Mouse (Mus musculus) midbrain, postnatal 0 days (tissue): ENCODE results near the gene Serpinb6a. TPM values are rescaled to one million over a fixed set of nuclear protein-coding genes. Genes with fewer than 3 reads are reported as not detected.

Source experiments
- ATAC-seq: fragments of 200-750 bp; cut with Nextera tagmentation; 2 replicates; pipeline ENCODE4 v1.8.0; 2017; ENCODE audit warnings: moderate number of reproducible peaks, mild to moderate bottlenecking, moderate TSS enrichment, moderate library complexity; ENCODE audit not compliant: low FRiP score
- DNase-seq: peaks from one replicate; pipeline ENCODE4 v3.0.0-alpha.2; 2015; ENCODE audit warnings: low spot score
- H3K27ac ChIP-seq: fragments of 300-500 bp; sonication (generic); 2 replicates; pipeline ENCODE4 v1.5.1; 2014; ENCODE audit warnings: low read depth, mild to moderate bottlenecking, low read length, mixed read lengths
- H3K27me3 ChIP-seq: fragments of 300-500 bp; sonication (generic); 2 replicates; pipeline ENCODE4 v1.6.1; 2014; ENCODE audit warnings: low read length, control low read depth, mixed read lengths; ENCODE audit not compliant: insufficient read depth
- H3K36me3 ChIP-seq: fragments of 300-500 bp; sonication (generic); 2 replicates; pipeline ENCODE4 v1.6.1; 2014; ENCODE audit warnings: low read length, control low read depth, mixed read lengths; ENCODE audit not compliant: insufficient read depth
- H3K4me1 ChIP-seq: fragments of 300-500 bp; sonication (generic); 2 replicates; pipeline ENCODE4 v1.6.1; 2014; ENCODE audit warnings: mild to moderate bottlenecking, control low read depth, antibody characterized with exemption, low read length, mixed read lengths; ENCODE audit not compliant: insufficient read depth
- H3K4me2 ChIP-seq: fragments of 300-500 bp; sonication (generic); 2 replicates; pipeline ENCODE4 v1.6.1; 2014; ENCODE audit warnings: low read depth, mild to moderate bottlenecking, low read length, mixed read lengths; ENCODE audit not compliant: poor library complexity, severe bottlenecking
- H3K4me3 ChIP-seq: fragments of 300-500 bp; sonication (generic); 2 replicates; pipeline ENCODE4 v1.5.1; 2014; ENCODE audit warnings: low read depth, mild to moderate bottlenecking, low read length, moderate library complexity
- H3K9ac ChIP-seq: fragments of 300-500 bp; sonication (generic); replicated peaks from 2 replicates; pipeline ENCODE4 v1.6.1; 2014; ENCODE audit warnings: mild to moderate bottlenecking, low read length, moderate library complexity, mixed read lengths; ENCODE audit not compliant: poor library complexity, severe bottlenecking
- H3K9me3 ChIP-seq: fragments of 300-500 bp; sonication (generic); 2 replicates; pipeline ENCODE4 v1.6.1; 2016; ENCODE audit warnings: low read length, control low read depth
- CTCF ChIP-seq: IDR thresholded peaks from 2 replicates; pipeline ENCODE4 v1.5.1; 2016; ENCODE audit warnings: antibody characterized with exemption, mild to moderate bottlenecking
- WGBS: fragments of 180-500 bp; shearing (Covaris S2); extraction: QIAGEN DNeasy Blood & Tissue Kit; methylation state at CpG from one replicate; pipeline ENCODE4 v1.1.7; 2014; 5-methylcytosine and 5-hydroxymethylcytosine counted together
- polyA plus RNA-seq: library from polyadenylated mRNA; unstranded; fragments of >200 nt; fragmentation: Nextera tagmentation; extraction: Ambion mirVana; gene quantifications from 2 replicates; pipeline ENCODE4 v1.2.1, GENCODE M21; 2015
- total RNA-seq: library from RNA; depleted of rRNA; stranded (reverse); fragments of >200 nt; gene quantifications from 2 replicates; pipeline ENCODE4 v1.2.3, GENCODE M21; 2014

Serpinb6a gene
- total and polyA plus RNA-seq, 2 experiments from 2014 or later: 38.7 to 49.7 TPM

DNA sequence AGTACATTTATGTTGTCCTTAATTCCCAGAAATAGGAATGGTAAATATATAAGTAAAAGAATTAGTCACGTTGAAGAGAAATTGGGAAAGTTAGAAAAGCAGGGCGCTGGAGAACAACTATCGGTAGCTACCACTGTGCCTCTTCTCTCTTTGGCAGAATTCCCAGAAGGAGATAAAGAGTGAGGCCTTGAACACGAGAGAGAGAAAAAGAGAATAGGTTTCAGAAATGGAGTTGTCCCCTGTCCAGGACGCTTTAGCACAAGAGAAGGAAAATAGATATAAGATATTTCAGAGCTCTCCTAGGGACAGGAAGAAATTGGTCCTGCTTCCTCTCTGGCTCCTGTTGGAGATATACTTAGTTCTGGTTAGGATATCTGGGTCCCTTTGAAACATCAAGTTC lies 65.4 kb downstream of the Serpinb6a start:
- Histone ChIP-seq H3K4me3 (no peak overlapping the region), H3K9ac (no peak overlapping the region), H3K4me1 (no peaks in the 10 kb centered on the region), H3K27ac (no peak overlapping the region), H3K9me3 (no peaks in the 10 kb centered on the region), H3K36me3 (no peaks in the 10 kb centered on the region), H3K27me3 (no peaks in the 10 kb centered on the region), H3K4me2 (no peak overlapping the region)
- 65% methylated on average over 5 of the region's 5 CpGs for WGBS
- no peak for TF ChIP-seq CTCF
- no peak for ATAC-seq
- no peak for DNase-seq

DNA sequence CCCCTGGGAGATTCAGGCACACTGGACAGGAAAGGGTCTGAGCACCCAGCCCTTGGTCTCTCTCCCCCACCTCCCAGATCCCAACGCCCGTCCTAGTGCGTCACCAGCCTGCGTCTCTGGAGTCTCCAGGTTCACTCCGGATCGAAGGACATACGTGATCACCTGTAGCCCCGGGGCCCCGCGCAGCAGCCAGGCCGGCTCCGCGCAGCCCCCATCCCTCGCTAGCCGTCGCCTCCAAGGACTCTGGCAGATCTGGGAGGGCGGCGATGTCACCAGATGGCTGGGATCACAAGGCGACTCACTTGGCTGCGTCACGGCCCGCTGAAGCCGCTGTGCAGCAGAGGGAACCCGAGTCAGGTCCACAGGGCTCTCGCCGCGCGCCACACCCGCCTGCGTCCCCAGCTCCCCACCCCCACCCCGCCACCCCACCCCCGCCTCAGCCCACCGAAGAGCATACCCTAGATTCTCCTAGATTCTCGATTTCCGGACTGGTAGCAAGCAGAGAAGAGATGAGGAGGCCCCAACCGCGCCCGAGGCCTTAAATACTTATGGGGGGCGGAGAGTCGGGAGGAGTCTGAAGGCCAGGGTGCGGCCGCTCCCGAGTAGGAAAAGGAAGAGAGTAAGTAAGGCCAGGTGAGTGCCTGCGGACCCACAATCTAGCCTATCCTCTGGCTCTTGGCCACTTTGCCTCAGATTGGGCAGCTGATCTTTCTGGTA lies 67.0 kb downstream of the Serpinb6a start:
- Histone ChIP-seq H3K9ac (peak overlapping the region; percentile 89), H3K36me3 (no peaks in the 10 kb centered on the region), H3K4me3 (peak overlapping the region; percentile 68), H3K9me3 (no peaks in the 10 kb centered on the region), H3K4me1 (no peaks in the 10 kb centered on the region), H3K27me3 (no peaks in the 10 kb centered on the region), H3K4me2 (peak overlapping the region; percentile 85), H3K27ac (peak overlapping the region; percentile 26; the same call in 1 of the 2 replicates)
- DNase-seq: peak; percentile 41
- 1% methylated on average over 44 of the region's 44 CpGs for WGBS
- peak; percentile 91 for ATAC-seq
- TF ChIP-seq CTCF: no peak

DNA sequence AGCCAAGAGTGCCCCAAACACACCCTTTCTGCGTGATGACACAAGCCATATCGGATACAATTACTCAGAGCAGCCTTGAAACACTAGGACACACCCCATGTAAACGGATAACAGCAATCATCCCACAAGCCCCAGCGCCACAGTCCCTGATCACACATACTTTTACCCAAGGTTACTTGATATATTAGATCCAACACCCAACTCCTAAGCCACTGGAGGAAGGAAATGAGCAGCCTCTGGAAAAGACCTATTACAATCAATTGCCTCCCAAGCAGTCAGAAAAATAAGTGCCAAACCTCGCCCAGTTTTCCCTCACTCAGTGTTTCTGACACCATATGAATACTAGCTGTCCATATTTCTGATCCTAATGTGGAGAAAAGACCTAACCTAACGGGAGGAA lies 67.9 kb downstream of the Serpinb6a start:
- no peak for DNase-seq
- WGBS: 75% methylated on average over 6 of the region's 6 CpGs

DNA sequence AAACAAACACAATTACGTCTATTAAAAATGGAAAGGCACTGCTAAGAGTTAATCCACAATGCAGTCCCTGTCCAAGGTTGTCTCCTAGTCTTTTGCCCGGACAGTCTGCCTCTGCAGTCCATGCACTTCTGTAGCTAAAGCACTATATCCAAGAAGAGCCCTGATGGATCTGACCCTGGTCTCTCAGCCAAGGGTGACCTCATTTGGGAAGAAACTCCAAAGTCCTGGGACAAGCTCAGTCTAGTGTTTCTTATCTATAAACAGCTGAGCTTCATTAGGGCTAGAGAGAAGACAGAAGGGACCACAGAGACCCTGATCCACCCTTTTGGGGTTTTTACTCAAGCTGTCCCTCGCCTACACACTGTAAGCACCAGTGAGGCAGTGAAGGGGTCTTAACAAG lies 71.7 kb downstream of the Serpinb6a start:
- 91% methylated on average over 3 of the region's 3 CpGs for WGBS

More for the DNA sequence above, 67.9 kb downstream of the Serpinb6a start:
- peak overlapping the region; percentile 68 for H3K4me3 ChIP-seq
- H3K4me1 ChIP-seq: no peaks in the 10 kb centered on the region
- peak overlapping the region; percentile 85 for H3K4me2 ChIP-seq
- no peak overlapping the region for H3K27ac ChIP-seq
- no peak for ATAC-seq
- no peak for TF ChIP-seq CTCF
- no peak overlapping the region for H3K9ac ChIP-seq
- H3K27me3 ChIP-seq: no peaks in the 10 kb centered on the region
- peaks cover 6% of the 10 kb centered on the region; the same call in 1 of the 2 replicates for H3K36me3 ChIP-seq
- H3K9me3 ChIP-seq: no peaks in the 10 kb centered on the region

DNA sequence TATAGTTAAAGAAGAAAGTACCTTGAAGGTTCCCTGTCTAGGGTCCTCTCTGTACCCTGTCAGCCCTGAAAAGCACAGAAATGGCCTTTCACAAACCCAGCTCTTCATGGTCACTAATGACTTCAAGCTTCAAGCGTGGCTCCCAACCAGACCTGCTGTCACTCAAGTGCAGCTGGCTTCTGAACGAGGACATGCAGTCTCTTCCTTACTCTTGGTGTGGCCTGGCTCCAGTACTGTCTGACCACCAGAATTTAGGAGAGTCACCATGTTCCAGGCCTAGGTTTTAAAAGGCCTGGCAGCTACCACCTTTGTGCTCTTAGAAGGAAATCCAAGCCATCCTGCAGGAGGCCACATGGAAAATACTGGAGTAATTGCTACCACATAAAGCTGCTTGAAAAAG lies 72.3 kb downstream of the Serpinb6a start:
- H3K27me3 ChIP-seq: no peaks in the 10 kb centered on the region
- H3K9ac ChIP-seq: no peak overlapping the region
- no peak for TF ChIP-seq CTCF
- no peak overlapping the region for H3K27ac ChIP-seq
- H3K4me2 ChIP-seq: no peak overlapping the region
- H3K9me3 ChIP-seq: no peaks in the 10 kb centered on the region
- peaks cover 6% of the 10 kb centered on the region; the same call in 1 of the 2 replicates for H3K36me3 ChIP-seq
- H3K4me1 ChIP-seq: no peaks in the 10 kb centered on the region
- no peak for DNase-seq
- H3K4me3 ChIP-seq: no peak overlapping the region
- WGBS: 82% methylated on average over 2 of the region's 2 CpGs
- no peak for ATAC-seq

More for the DNA sequence above, 71.7 kb downstream of the Serpinb6a start:
- no peaks in the 10 kb centered on the region for H3K9me3 ChIP-seq
- H3K4me3 ChIP-seq: no peak overlapping the region
- H3K9ac ChIP-seq: no peak overlapping the region
- H3K27me3 ChIP-seq: no peaks in the 10 kb centered on the region
- TF ChIP-seq CTCF: no peak
- no peaks in the 10 kb centered on the region for H3K4me1 ChIP-seq
- H3K27ac ChIP-seq: no peak overlapping the region
- no peak overlapping the region for H3K4me2 ChIP-seq
- DNase-seq (no peak), ATAC-seq (no peak)
- H3K36me3 ChIP-seq: peaks cover 6% of the 10 kb centered on the region; the same call in 1 of the 2 replicates

DNA sequence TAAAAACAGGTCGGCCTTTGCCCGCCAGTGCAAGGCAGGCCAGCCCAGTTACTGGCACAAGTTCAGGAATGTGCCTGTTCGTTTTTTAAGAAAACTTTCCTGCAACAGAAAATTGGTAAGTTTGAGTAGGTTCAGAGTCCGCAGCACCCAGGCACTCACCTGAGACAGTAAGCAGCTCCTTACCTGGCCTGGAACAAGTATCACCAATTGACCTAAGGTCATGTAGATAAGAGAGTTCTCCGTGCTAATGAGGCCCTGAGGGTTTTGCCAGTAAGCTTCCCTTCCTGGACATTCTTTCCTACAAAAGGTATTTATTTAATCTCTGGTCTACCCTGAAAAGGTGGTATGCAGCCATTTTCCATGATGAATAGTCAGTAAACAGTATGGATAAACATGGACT lies 80.9 kb downstream of the Serpinb6a start:
- no peak for TF ChIP-seq CTCF
- no peak overlapping the region for H3K27ac ChIP-seq
- no peak for ATAC-seq
- peaks cover 25% of the 10 kb centered on the region for H3K36me3 ChIP-seq
- H3K4me1 ChIP-seq: no peaks in the 10 kb centered on the region
- no peak overlapping the region for H3K4me2 ChIP-seq
- H3K9me3 ChIP-seq: no peaks in the 10 kb centered on the region
- H3K9ac ChIP-seq: no peak overlapping the region
- no peak for DNase-seq
- WGBS: 92% methylated on average over 5 of the region's 5 CpGs
- no peaks in the 10 kb centered on the region for H3K27me3 ChIP-seq
- no peak overlapping the region for H3K4me3 ChIP-seq
